ENCODE assay signal across 8 mouse cellular contexts in genomic region chr1:131982907-131983306, GRCm38 (mm10). TPM values are rescaled to one million over a fixed set of nuclear protein-coding genes. Genes with fewer than 3 reads are reported as not detected.
DNase-seq lines count a peak whose midpoint lies in the region; ATAC-seq and TF ChIP-seq lines count a peak whose summit lies in the region.

No protein-coding gene starts in this region.

- 0 out of 2 replicates have a peak, but pooled peaks cover 3% of the 10 kb centered on the region for H3K4me1 ChIP-seq in midbrain, embryonic 13.5 days (replicated peaks)
- no peaks in the 10 kb centered on the region for H3K4me1 ChIP-seq in small intestine, adult 2 months (ENCODE audit: control insufficient read depth, insufficient read depth, insufficient read length, low read length)

- H3K27ac ChIP-seq in gastrocnemius, adult 2 months: no peak overlapping the region
- H3K27ac ChIP-seq in midbrain, embryonic 13.5 days: no peak overlapping the region
- H3K27ac ChIP-seq in small intestine, adult 2 months (ENCODE audit: insufficient read depth, low read depth, low read length): no peak overlapping the region

- H3K4me3 ChIP-seq in gastrocnemius, adult 2 months: no peak overlapping the region
- no peak overlapping the region for H3K4me3 ChIP-seq in midbrain, embryonic 13.5 days (replicated peaks)
- H3K4me3 ChIP-seq in small intestine, adult 2 months (ENCODE audit: low read depth, low read length): no peak overlapping the region

- no peak overlapping the region for H3K9ac ChIP-seq in midbrain, embryonic 13.5 days (replicated peaks)

- ATAC-seq in midbrain, embryonic 13.5 days: peak; percentile 51

- no peak overlapping the region for H3K4me2 ChIP-seq in midbrain, embryonic 13.5 days (replicated peaks)

- intact Hi-C loops in heart, postnatal 25 days (cut with DNase I): loop anchor here (5.0 to 10.0 kb wide), 3 partner anchors 174 to 271 kb away; no protein-coding TSS in a partner anchor
- intact Hi-C loops in gastrocnemius, adult 2 months (cut with DNase I): loop anchor here (1.0 to 5.0 kb wide), 3 partner anchors 46 to 174 kb away; no protein-coding TSS in a partner anchor
- intact Hi-C loops in left cerebral cortex, postnatal 4 days (cut with DNase I): loop anchor here (5.0 to 10.0 kb wide), 2 partner anchors 129 to 372 kb away; no protein-coding TSS in a partner anchor

- H3K27me3 ChIP-seq in midbrain, embryonic 13.5 days: no peaks in the 10 kb centered on the region
- H3K27me3 ChIP-seq in small intestine, adult 2 months (ENCODE audit: control insufficient read depth, insufficient read depth, low read length): no peaks in the 10 kb centered on the region

- TF ChIP-seq CTCF in gastrocnemius, adult 2 months (IDR thresholded peaks at IDR 0.05): peak; percentile 99
- TF ChIP-seq CTCF in small intestine, adult 2 months (IDR thresholded peaks at IDR 0.05; ENCODE audit: extremely low read depth, insufficient read length, insufficient replicate concordance, low read depth, low read length): peak; percentile 95; the same call in 1 of the 2 replicates

- H3K36me3 ChIP-seq in midbrain, embryonic 13.5 days: no peaks in the 10 kb centered on the region
- no peaks in the 10 kb centered on the region for H3K36me3 ChIP-seq in small intestine, adult 2 months (ENCODE audit: control insufficient read depth, insufficient read depth, low read length)

- TF ChIP-seq POLR2A in small intestine, adult 2 months (IDR thresholded peaks at IDR 0.05; ENCODE audit: low read depth, low read length): no peak

- 17% methylated on average over 5 of the region's 5 CpGs for WGBS in midbrain, embryonic 13.5 days
- 10% methylated on average over 5 of the region's 5 CpGs for WGBS in small intestine, adult 2 months

- DNase-seq in heart, adult 11 months: peak; percentile 93
- no peak for DNase-seq in heart, postnatal 25 days (ENCODE audit: low spot score)
- DNase-seq in cerebellum, postnatal 4 days (ENCODE audit: low spot score in 2 of 2): peak; percentile 64 to 78
- peak; percentile 81 for DNase-seq in gastrocnemius, adult 2 months
- DNase-seq in kidney, adult 11 months: peak; percentile 61
- DNase-seq in left cerebral cortex, postnatal 4 days: peak; percentile 73

- H3K9me3 ChIP-seq in midbrain, embryonic 13.5 days: no peaks in the 10 kb centered on the region

RNA-seq across cellular contexts. Expression of gene Slc45a3, which starts 20.1 kb away (rescaled TPM):
- total RNA-seq in heart, postnatal 25 days (2021): 1 to 10 TPM; 3.8 to 5.2 TPM
- 1 to 10 TPM in 1 of 2 experiments, under 1 TPM in 1; 0.84 to 1.4 TPM for total RNA-seq in gastrocnemius, adult 2 months (2021)
- 1 to 10 TPM in 1 of 2 experiments, under 1 TPM in 1; 0.91 to 1.3 TPM for total RNA-seq in left cerebral cortex, postnatal 4 days (2021)
- polyA plus RNA-seq in midbrain, embryonic 13.5 days (2015; fragmentation: Nextera tagmentation; extraction: Ambion mirVana): 9.5 and 12.9 TPM in 2 replicates
- polyA plus RNA-seq in small intestine, adult 2 months (2012; rRNA removed): 2.1 and 10.7 TPM in 2 replicates

RNA-seq across cellular contexts. Expression of gene Elk4, which starts 24.5 kb away (rescaled TPM):
- 10 to 100 TPM; 87.2 to 87.5 TPM for total RNA-seq in heart, postnatal 25 days (2021)
- 10 to 100 TPM; 69.6 to 76.1 TPM for total RNA-seq in gastrocnemius, adult 2 months (2021)
- total RNA-seq in left cerebral cortex, postnatal 4 days (2021): 10 to 100 TPM; 53.0 to 56.1 TPM
- polyA plus RNA-seq in midbrain, embryonic 13.5 days (2015; fragmentation: Nextera tagmentation; extraction: Ambion mirVana): 10.9 and 12.6 TPM in 2 replicates
- polyA plus RNA-seq in small intestine, adult 2 months (2012; rRNA removed): 8.0 and 16.6 TPM in 2 replicates
